Mouse (Mus musculus): Measurements from ENCODE around the gene Dag1. TPM values are rescaled to one million over a fixed set of nuclear protein-coding genes. Genes with fewer than 3 reads are reported as not detected.

Dag1 gene
- total and polyA plus RNA-seq, 3 experiments = 124 to 347 (median 305) TPM

DNA sequence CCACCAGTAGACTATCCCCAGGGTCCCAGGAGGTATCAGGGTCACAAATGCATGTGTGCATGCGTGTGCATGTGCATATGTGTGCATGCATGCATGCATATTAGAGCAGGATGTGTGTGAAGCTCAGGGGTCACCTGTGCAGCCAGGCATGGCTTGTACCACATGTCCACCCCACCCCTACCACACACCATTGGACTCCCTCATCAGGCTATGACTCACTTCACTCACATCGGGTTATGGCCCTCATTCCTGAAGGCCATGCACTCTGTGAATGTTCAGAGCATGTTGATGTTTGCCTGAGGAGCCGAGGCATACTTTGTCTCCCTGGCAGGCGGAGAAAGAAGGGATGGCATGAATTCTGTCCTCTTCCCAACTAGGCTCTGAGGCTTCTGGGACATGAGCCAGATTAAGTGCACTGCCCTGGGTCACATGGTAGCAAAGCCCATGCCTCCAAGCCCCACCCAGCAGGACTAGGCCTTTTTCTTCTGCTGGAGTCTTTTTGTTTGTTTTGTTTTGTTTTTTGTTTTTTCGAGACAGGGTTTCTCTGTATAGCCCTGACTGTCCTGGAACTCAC is 90.9 kb downstream of the Dag1 start:
- 54% methylated on average over 5 of the region's 5 CpGs for WGBS
- intact Hi-C loops (cut with DNase I) = no loop called here
- Histone ChIP-seq H3K4me3 (no peak overlapping the region), H3K36me3 (ENCODE audit: control insufficient read depth, insufficient read depth, low read length) (no peaks in the 10 kb centered on the region), H3K79me2 (replicated peaks; ENCODE audit: control insufficient read depth, insufficient read depth, low read length) (no peaks in the 10 kb centered on the region), H3K4me1 (ENCODE audit: control insufficient read depth, insufficient read depth, low read length) (0 out of 2 replicates have a peak, but pooled peaks cover 2% of the 10 kb centered on the region), H3K27me3 (ENCODE audit: control insufficient read depth, insufficient read depth, low read length) (no peaks in the 10 kb centered on the region), H3K9ac (ENCODE audit: low read depth, low read length) (no peak overlapping the region), H3K27ac (no peak overlapping the region)
- no peak for DNase-seq
- TF ChIP-seq CTCF (IDR thresholded peaks at IDR 0.05) = no peak

DNA sequence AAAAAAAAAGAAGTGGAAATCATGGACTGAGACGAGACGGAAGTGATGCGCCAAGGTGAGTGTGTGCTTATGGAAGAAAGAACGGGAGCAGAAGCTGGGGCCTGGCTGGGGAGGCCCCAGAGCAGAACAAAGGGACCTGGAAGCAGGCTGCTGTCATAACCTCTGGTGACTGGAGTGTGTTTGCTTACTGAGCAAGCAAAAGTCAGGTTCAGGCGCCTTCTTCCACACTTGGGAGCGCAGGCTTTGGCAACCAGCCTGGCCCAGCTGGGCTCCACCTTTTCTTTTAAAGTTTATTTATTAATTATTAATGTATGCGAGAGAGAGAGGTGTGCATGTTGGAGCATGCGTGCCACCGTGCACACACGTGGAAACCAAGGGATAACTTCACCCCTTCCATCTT is 94.0 kb downstream of the Dag1 start:
- H3K4me1 ChIP-seq (ENCODE audit: control insufficient read depth, insufficient read depth, low read length) = 0 out of 2 replicates have a peak, but pooled peaks cover 2% of the 10 kb centered on the region
- no peak overlapping the region for H3K9ac ChIP-seq (ENCODE audit: low read depth, low read length)
- intact Hi-C loops (cut with DNase I) = no loop called here
- H3K4me3 ChIP-seq = no peak overlapping the region
- WGBS = 80% methylated on average over 10 of the region's 10 CpGs
- H3K27me3 ChIP-seq (ENCODE audit: control insufficient read depth, insufficient read depth, low read length) = no peaks in the 10 kb centered on the region
- H3K27ac ChIP-seq = no peak overlapping the region
- no peak for DNase-seq
- no peaks in the 10 kb centered on the region for H3K79me2 ChIP-seq (replicated peaks; ENCODE audit: control insufficient read depth, insufficient read depth, low read length)
- TF ChIP-seq CTCF (IDR thresholded peaks at IDR 0.05) (no peak), EP300 (IDR thresholded peaks at IDR 0.05; ENCODE audit: insufficient read depth, low read depth, low read length) (no peak), POLR2A (IDR thresholded peaks at IDR 0.05; ENCODE audit: insufficient read depth, low read depth, low read length) (no peak)
- no peaks in the 10 kb centered on the region for H3K36me3 ChIP-seq (ENCODE audit: control insufficient read depth, insufficient read depth, low read length)

DNA sequence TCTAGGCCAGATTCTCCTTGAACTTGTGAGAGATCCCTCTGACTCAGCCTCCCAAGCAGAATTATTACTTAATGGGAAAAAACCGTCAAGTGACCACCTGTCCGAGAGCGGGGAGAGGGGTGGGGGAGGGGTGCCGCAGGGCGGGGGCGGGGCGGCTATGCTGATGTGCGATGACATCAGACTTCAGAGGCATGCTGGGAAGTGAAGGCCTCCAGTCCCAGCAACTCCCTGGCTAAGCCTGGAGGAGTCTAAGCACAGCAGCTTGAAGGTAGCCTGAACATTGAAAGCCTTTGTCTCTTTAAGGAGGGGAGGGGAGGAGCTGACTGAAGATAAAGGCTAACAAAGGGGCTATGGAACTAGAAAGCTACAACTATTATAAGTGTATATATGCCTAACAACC is 98.6 kb downstream of the Dag1 start:
- 44% methylated on average over 8 of the region's 8 CpGs for WGBS
- TF ChIP-seq POLR2A (IDR thresholded peaks at IDR 0.05; ENCODE audit: insufficient read depth, low read depth, low read length) (no peak), CTCF (IDR thresholded peaks at IDR 0.05) (no peak), EP300 (IDR thresholded peaks at IDR 0.05; ENCODE audit: insufficient read depth, low read depth, low read length) (no peak)
- H3K27me3 ChIP-seq (ENCODE audit: control insufficient read depth, insufficient read depth, low read length) = no peaks in the 10 kb centered on the region
- DNase-seq = no peak
- H3K4me3 ChIP-seq = no peak overlapping the region
- H3K9ac ChIP-seq (ENCODE audit: low read depth, low read length) = no peak overlapping the region
- no peaks in the 10 kb centered on the region for H3K4me1 ChIP-seq (ENCODE audit: control insufficient read depth, insufficient read depth, low read length)
- intact Hi-C loops (cut with DNase I) = no loop called here
- H3K79me2 ChIP-seq (replicated peaks; ENCODE audit: control insufficient read depth, insufficient read depth, low read length) = no peaks in the 10 kb centered on the region
- no peaks in the 10 kb centered on the region for H3K36me3 ChIP-seq (ENCODE audit: control insufficient read depth, insufficient read depth, low read length)
- no peak overlapping the region for H3K27ac ChIP-seq

DNA sequence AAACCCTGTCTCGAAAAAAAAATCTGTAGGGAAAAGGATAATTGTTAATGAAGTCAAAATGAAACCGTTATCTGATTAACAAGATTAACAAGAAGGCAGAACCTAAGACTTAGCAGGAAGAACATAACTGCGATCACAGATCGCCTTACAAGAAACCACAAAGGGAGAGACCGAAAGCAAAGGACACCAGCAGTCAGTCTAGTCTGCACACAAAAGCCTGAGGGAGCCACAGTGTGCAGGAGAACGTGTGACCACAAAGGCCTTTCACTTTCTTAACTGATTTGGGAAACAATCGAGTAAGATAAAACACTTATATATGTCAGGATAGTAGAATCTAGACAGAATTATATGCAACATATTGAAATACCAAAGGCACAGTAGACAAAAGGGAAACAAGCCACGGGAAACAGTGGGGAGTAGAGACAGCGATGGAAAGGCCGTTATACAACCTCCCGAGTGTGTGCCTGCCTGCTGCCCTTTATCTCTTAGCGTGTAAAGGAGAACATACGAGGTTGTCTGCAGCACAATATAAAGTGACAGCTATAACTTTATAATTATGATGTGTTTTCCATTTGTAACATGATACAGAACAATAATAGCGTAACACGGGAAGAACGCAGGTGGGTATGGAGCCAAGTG is 100.0 kb downstream of the Dag1 start:
- no peak overlapping the region for H3K9ac ChIP-seq (ENCODE audit: low read depth, low read length)
- no peaks in the 10 kb centered on the region for H3K36me3 ChIP-seq (ENCODE audit: control insufficient read depth, insufficient read depth, low read length)
- TF ChIP-seq EP300 (IDR thresholded peaks at IDR 0.05; ENCODE audit: insufficient read depth, low read depth, low read length) (no peak), POLR2A (IDR thresholded peaks at IDR 0.05; ENCODE audit: insufficient read depth, low read depth, low read length) (no peak), CTCF (IDR thresholded peaks at IDR 0.05) (no peak)
- H3K79me2 ChIP-seq (replicated peaks; ENCODE audit: control insufficient read depth, insufficient read depth, low read length) = no peaks in the 10 kb centered on the region
- H3K27me3 ChIP-seq (ENCODE audit: control insufficient read depth, insufficient read depth, low read length) = no peaks in the 10 kb centered on the region
- H3K4me3 ChIP-seq = no peak overlapping the region
- intact Hi-C loops (cut with DNase I) = no loop called here
- H3K4me1 ChIP-seq (ENCODE audit: control insufficient read depth, insufficient read depth, low read length) = no peaks in the 10 kb centered on the region
- DNase-seq = no peak
- WGBS = 81% methylated on average over 16 of the region's 16 CpGs
- H3K27ac ChIP-seq = no peak overlapping the region

DNA sequence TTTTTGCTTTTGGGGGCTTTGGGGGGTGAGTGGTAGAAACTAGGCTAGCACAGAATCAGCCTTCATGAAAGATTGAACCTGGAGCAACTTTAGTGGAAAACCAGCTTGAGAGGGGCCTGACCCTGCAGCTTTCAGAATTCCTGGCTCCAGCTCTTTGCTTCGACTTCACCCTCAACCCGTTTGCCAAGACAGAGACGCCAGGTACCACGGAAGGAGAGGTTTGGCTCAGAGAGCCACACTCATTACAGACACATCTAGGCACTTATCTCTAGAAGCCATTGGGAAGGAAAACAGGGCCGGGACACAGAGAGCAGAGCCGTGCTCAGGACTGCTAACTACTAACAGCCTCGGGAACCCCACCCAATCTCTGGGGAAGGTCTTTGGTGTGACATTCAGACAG is 105.9 kb downstream of the Dag1 start:
- TF ChIP-seq CTCF (IDR thresholded peaks at IDR 0.05) (no peak), POLR2A (IDR thresholded peaks at IDR 0.05; ENCODE audit: insufficient read depth, low read depth, low read length) (no peak), EP300 (IDR thresholded peaks at IDR 0.05; ENCODE audit: insufficient read depth, low read depth, low read length) (no peak)
- intact Hi-C loops (cut with DNase I) = no loop called here
- H3K27ac ChIP-seq = no peak overlapping the region
- H3K4me1 ChIP-seq (ENCODE audit: control insufficient read depth, insufficient read depth, low read length) = no peaks in the 10 kb centered on the region
- H3K9ac ChIP-seq (ENCODE audit: low read depth, low read length) = no peak overlapping the region
- H3K4me3 ChIP-seq = no peak overlapping the region
- H3K36me3 ChIP-seq (ENCODE audit: control insufficient read depth, insufficient read depth, low read length) = no peaks in the 10 kb centered on the region
- no peak for DNase-seq
- H3K79me2 ChIP-seq (replicated peaks; ENCODE audit: control insufficient read depth, insufficient read depth, low read length) = no peaks in the 10 kb centered on the region
- WGBS = 26% methylated on average over 7 of the region's 7 CpGs
- no peaks in the 10 kb centered on the region for H3K27me3 ChIP-seq (ENCODE audit: control insufficient read depth, insufficient read depth, low read length)

DNA sequence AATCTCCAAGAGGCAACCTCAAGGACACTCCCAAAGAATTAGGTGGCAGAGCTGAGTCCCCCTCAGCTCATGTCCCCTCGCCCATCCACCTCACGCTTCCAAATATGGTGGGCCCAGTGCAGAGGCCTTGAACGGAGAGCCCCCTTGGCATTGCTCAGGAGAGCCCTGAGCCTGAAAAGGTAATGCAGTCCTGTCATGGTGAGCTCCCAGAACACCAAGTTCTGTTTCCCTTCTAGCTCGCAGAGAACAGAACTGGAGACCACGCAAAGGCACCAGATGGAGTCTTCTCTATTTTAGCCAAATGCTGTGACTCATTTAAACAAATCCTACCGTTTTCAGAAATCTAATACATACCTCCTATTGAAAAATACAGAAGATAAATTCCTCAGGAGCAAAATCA is 106.3 kb downstream of the Dag1 start:
- no peak overlapping the region for H3K9ac ChIP-seq (ENCODE audit: low read depth, low read length)
- H3K79me2 ChIP-seq (replicated peaks; ENCODE audit: control insufficient read depth, insufficient read depth, low read length) = no peaks in the 10 kb centered on the region
- intact Hi-C loops (cut with DNase I) = no loop called here
- DNase-seq = no peak
- no peak overlapping the region for H3K27ac ChIP-seq
- 83% methylated on average over 6 of the region's 6 CpGs for WGBS
- no peaks in the 10 kb centered on the region for H3K27me3 ChIP-seq (ENCODE audit: control insufficient read depth, insufficient read depth, low read length)
- H3K4me1 ChIP-seq (ENCODE audit: control insufficient read depth, insufficient read depth, low read length) = no peaks in the 10 kb centered on the region
- TF ChIP-seq POLR2A (IDR thresholded peaks at IDR 0.05; ENCODE audit: insufficient read depth, low read depth, low read length) = no peak
- TF ChIP-seq EP300 (IDR thresholded peaks at IDR 0.05; ENCODE audit: insufficient read depth, low read depth, low read length) = no peak
- no peak for TF ChIP-seq CTCF (IDR thresholded peaks at IDR 0.05)
- H3K4me3 ChIP-seq = no peak overlapping the region
- H3K36me3 ChIP-seq (ENCODE audit: control insufficient read depth, insufficient read depth, low read length) = no peaks in the 10 kb centered on the region
